Mouse (Mus musculus) adrenal gland, adult 2 months (tissue): Measurements from ENCODE around the gene Ube2h. TPM values are rescaled to one million over a fixed set of nuclear protein-coding genes. Genes with fewer than 3 reads are reported as not detected.

Experiments used
- DNase-seq: peaks from one replicate; pipeline ENCODE4 v3.0.0; 2021
- polyA plus RNA-seq: library from polyadenylated mRNA; depleted of rRNA; stranded (reverse); fragments of >200 nt; gene quantifications from 2 replicates; pipeline ENCODE4 v1.2.3, GENCODE M21; 2012
- total RNA-seq, 2 experiments: library from RNA; stranded (reverse); gene quantifications; 2 replicates each; pipeline ENCODE4 v1.2.3; 2021

The Ube2h gene
- total and polyA plus RNA-seq, 3 experiments = 94.9 to 150 (median 129) TPM

DNA sequence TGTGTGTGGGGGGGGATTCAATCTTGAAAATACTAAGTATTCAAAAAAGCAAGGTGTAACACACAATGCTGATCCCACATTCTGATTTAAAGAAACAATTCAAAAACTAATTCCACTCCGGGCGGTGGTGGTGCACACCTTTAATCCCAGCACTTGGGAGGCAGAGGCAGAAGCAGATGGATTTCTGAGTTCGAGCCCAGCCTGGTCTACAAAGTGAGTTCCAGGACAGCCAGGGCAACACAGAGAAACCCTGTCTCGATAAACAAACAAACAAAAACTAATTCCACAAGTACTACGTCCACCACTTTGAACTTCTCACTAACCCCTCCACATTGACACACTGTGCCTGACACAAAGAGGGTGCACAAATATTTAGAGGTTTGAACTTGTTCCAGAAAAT, 4.7 kb downstream of the Ube2h start:
- DNase-seq = no peak

- no peak for DNase-seq
These were observed 5.2 kb downstream of the Ube2h start for GRCm38 (mm10) chr6:30299116-30299515.

- no peak for DNase-seq
These were observed 11.8 kb downstream of the Ube2h start for GRCm38 (mm10) chr6:30292579-30292978.

DNA sequence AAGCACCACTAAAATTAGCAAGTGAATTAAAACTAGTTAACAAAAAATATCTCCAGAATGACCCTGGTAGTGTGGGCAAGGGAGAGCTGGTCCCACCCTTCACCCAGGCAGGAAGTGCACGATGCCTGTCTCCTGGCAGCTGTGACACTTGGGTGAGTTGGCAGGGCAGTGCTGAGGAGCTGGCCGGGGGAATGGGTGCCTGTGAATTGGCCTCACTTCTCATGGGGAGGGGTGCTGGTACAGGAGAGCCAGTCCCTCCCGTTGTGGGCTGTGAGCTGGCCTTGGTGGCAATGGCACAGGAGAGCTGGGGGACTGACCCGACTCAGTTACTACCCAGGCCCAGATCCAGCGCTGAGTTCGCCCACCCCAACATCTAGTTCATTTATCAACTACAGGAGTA, 16.4 kb downstream of the Ube2h start:
- DNase-seq = peak; percentile 66

DNA sequence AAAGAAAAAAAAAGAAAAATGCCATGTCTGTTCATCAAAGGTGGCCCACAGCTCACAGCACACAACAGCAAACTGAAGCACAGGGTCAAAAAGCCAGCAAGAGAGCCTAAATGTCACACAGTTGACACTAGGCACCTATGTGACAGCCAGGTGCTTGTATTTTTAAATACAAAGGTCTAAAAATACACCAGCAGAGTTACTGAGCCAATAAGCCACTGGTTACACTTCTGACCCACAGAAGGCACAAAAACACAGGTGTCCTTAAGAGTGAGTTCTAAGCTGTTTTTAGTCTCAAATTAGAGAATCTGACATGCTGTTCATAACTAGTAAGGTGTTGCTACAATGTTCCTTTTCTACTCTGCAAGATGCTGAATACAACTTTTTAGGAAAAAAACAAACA, 17.7 kb downstream of the Ube2h start:
- DNase-seq = no peak

GRCm38 (mm10) chr6:30284177-30284576, 20.2 kb downstream of the Ube2h start:
- DNase-seq = no peak

- no peak for DNase-seq
These were observed 22.0 kb downstream of the Ube2h start for GRCm38 (mm10) chr6:30282361-30282760.

DNA sequence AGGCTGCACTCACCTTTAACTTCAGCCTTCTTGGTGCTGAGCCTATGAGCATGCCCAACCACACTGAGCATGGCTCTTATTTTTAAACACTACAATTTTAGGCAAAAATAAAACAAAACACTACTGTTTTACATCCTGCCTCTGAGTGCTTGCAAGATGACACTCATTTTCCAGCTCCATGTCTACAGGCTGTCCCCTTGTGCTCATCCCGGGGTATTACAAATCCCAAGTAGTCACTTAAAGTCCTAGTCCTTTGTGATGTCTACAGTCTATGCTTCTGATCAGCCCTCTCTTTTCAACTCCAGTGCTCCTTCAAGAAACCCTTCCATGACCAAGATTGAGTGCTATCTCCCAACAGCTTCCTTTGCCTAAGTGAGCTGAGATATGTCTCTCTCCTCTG, 26.0 kb downstream of the Ube2h start:
- DNase-seq = no peak

- DNase-seq = no peak
These were observed 27.5 kb downstream of the Ube2h start for GRCm38 (mm10) chr6:30276882-30277281.

- DNase-seq = no peak
These were observed 28.0 kb downstream of the Ube2h start for GRCm38 (mm10) chr6:30276375-30276774.

DNA sequence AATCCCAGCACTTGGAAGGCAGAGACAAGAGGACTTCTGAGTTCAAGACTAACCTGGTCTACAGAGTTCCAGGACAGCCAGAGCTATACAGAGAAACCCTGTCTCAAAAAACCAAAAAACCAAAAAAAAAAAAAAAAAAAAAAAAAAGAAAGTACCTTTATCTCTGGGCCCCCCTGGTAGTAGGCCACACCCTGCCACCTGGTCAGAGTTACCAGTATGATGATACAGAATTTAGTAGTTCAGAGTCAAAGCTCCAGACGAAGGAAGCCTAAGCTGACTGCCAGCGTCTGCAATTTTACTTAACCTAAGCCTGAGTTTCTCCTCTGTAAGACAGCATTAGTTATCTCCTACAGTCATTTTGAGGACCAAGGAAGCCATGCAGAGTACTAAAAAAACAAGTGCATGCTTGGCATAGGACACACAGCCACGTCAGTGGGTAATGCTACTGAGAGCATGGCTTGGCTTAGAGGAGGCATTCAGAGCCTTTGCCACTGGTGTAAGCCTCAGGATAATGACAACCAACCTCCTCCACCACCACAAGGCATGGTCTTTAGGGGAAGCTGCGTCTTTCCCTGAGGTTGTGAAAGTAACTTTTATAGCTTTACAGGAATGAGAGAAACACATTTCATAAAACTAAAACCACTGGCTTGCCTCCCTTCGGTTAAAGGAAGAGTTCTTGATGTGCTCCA, 29.0 kb downstream of the Ube2h start:
- no peak for DNase-seq

- no peak for DNase-seq
These were observed 31.4 kb downstream of the Ube2h start for GRCm38 (mm10) chr6:30272911-30273310.

- DNase-seq = no peak
These were observed 31.9 kb downstream of the Ube2h start for GRCm38 (mm10) chr6:30272338-30272905.

DNA sequence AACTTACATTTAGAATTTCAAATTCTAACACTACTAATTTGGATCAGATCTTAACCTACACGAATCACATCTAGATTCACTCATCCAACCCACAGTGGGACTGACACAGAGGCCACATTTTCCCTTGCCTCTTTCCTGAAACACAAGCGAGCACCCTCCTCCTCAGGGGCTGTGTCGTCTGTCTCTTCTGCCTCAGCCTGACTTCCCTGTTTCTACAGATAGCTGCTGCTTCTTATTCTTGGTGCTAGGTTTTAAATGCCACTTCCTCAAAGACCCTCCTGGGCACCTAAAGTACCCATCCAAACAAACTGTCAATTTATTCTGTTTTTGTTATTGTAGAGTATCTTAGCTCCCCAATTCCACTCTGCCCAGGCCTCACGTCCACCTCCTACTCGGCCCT, 34.5 kb downstream of the Ube2h start:
- DNase-seq = no peak

GRCm38 (mm10) chr6:30267486-30267885, 36.9 kb downstream of the Ube2h start:
- DNase-seq = no peak

- peak; percentile 45 for DNase-seq
These were observed 38.9 kb downstream of the Ube2h start for GRCm38 (mm10) chr6:30265402-30265801.

GRCm38 (mm10) chr6:30263053-30263452, 41.3 kb downstream of the Ube2h start:
- peak; percentile 50 for DNase-seq

DNA sequence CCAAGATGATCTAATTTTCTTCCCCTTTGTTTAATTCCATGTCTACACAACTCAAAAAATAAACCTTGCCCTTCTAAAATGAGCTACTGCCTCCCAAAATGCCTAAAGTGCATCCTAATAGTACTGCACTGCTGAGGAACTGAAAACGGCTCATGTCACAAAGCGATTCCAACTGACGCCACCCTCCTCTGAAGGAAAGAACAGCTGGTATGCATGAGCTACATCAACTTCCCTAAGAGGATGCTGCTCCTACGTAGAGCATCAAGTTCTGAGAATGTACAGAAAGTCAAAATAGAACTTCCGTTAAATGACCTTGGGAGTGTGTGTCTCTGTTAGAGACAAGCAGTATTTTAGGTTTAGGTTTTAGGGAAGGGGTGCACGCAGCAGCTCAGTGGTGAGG, 45.1 kb downstream of the Ube2h start:
- no peak for DNase-seq

DNA sequence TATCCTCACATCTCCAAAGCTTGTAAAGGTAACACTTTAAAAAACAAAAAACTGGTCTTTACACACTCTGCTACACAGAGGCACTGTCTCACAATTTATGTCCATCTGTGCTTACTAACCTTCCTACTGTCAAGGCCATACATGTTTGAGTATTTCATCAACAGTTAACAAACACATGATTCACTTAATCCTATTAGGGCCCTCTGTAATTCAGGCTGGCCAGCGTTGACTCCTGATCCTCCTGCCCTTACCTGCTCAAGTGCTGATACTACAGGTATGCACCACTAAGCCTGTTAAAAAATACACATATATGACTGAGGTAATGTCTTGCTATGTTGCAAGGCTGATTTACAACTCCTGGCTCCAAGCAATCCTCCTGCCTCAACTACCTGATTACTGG, 46.4 kb downstream of the Ube2h start:
- no peak for DNase-seq

- peak; percentile 35 for DNase-seq
These were observed 48.5 kb downstream of the Ube2h start for GRCm38 (mm10) chr6:30255846-30256245.

GRCm38 (mm10) chr6:30252271-30253010, 51.9 kb downstream of the Ube2h start:
- no peak for DNase-seq

- DNase-seq = no peak
These were observed 55.6 kb downstream of the Ube2h start for GRCm38 (mm10) chr6:30248708-30249107.

DNA sequence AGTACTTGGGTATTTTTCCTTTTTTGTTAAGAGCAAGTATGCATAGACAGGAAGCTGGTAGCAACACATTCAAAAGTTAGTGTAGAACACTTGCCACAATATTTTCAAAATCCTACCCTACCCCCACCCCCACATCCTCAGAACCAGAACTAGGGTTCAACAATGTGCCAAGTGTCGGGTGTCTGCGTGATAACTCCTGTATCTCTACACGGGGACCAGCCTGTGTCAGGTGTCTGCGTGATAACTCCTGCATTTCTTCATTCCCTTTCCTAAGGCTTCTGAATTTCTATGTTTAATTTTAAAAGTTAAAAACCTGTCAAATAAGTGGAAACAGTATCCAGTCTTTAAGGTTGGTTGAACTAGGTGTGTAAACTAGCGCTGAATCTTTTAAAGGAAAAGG, 58.4 kb downstream of the Ube2h start:
- DNase-seq = no peak
